Mouse (Mus musculus) G1E-ER4 (cell line): ENCODE data around the gene Rbms2. TPM values are rescaled to one million over a fixed set of nuclear protein-coding genes. Genes with fewer than 3 reads are reported as not detected.

Experiments
- GATA1 ChIP-seq: IDR thresholded peaks from one replicate; pipeline ENCODE4 v1.8.0; 2012; ENCODE audit warnings: low read length, inconsistent platforms
- polyA plus RNA-seq: library from polyadenylated mRNA; stranded (reverse); fragments of >175 nt; gene quantifications from 2 replicates; pipeline ENCODE4 v1.2.3, GENCODE M21; 2012

Rbms2 gene
- 8.8 and 10.8 TPM in 2 replicates for polyA plus RNA-seq

DNA sequence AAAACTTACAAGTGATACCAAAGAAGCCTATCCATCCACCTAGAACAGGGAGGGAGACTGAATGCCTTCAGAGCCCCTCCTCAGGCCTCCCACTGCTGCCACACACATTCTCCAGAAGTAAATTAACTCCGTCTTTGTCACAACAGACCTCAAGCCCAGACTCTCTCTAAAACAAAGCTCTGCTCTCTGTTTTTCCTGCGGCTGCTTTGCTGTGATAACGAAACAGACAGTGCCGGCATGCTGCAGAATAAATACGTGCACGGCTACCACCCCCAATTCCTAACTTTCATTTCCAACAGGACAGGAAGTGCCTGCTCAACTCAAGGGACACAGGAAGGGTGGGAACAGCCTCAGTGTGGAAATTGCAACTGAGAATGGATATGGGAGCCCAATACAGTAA is at the start of gene Rbms2:
Rbms2 (minus strand) TSS at position 309 of the 400 bp plus-strand sequence.
- TF ChIP-seq GATA1 = no peak

DNA sequence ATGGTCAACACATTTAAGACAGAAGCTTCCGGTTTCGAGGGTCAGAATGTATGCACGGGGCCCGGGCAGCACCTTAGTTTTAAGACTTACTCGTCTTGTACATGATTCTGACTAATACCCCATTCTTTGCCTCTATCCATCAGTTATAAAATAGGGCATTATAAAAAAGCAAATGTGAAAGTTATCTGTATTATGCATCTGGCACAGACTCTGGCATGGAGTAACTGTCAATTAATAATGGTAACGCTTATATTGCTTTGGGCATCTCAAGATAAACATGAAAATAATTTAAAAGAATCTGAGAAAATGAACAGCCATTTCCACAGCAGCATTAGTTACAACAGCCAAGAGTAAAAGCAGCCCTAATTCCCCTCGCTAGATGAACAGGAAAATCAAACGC is 47.9 kb upstream of the Rbms2 start:
- TF ChIP-seq GATA1 = no peak

GRCm38 (mm10) chr10:128227592-128227991 is 47.5 kb upstream of the Rbms2 start:
- no peak for TF ChIP-seq GATA1

DNA sequence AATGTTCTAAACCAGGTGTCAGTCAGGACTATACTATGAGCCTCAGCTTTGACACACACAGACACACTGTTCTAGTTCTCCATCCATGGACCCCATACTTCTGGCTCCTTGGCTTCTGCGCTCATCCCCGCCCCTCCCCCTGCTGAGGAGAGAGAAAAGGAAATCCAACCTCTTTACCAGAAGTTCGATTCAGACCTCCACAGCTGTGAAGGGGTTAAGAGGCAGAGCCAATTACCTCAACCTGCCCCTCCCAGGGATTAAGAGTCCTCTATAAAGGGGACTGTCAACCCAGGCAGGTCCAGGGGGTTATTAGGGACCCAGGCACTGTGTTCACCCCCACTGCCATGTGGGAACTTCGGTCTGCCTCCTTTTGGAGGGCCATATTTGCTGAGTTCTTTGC is 45.4 kb upstream of the Rbms2 start, which contains the start of gene Mip:
Mip (plus strand) TSS at position 301 of the 400 bp plus-strand sequence.
- TF ChIP-seq GATA1 = no peak

- no peak for TF ChIP-seq GATA1
These were observed 45.0 kb upstream of the Rbms2 start for GRCm38 (mm10) chr10:128225064-128225463.

GRCm38 (mm10) chr10:128221533-128222286 is 41.6 kb upstream of the Rbms2 start:
- TF ChIP-seq GATA1 = no peak

- TF ChIP-seq GATA1 = peak; percentile 12
These were observed 38.5 kb upstream of the Rbms2 start for GRCm38 (mm10) chr10:128218387-128219117.

- TF ChIP-seq GATA1 = no peak
These were observed 34.9 kb upstream of the Rbms2 start for GRCm38 (mm10) chr10:128214981-128215380.

DNA sequence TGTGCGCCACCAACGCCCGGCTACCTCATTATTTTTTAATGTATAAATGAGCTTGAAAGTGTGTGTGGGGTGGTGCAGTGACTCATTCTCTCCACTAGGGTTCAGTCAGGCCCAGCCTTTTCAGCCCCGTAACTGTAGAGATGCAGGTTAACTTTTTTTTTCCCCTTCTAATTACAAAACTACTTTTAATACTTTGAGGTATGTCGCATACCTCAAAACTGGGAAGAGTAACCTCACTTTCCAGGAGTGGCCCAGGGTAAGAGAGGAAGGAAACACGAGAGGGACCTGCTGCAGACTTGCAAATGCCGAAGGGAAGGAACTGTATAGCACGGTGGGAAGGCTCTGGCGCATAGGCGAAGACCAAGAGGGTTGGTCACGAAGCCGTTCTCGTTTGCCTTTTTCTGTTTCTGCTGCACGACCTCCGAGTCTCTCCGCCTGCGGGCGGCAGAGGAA is 32.8 kb upstream of the Rbms2 start:
- TF ChIP-seq GATA1 = no peak

GRCm38 (mm10) chr10:128212148-128212547 is 32.1 kb upstream of the Rbms2 start:
- no peak for TF ChIP-seq GATA1

GRCm38 (mm10) chr10:128211390-128212108 is 31.5 kb upstream of the Rbms2 start, which contains the start of gene Spryd4:
Spryd4 (minus strand) TSS chr10:128211807.
- TF ChIP-seq GATA1 = no peak

DNA sequence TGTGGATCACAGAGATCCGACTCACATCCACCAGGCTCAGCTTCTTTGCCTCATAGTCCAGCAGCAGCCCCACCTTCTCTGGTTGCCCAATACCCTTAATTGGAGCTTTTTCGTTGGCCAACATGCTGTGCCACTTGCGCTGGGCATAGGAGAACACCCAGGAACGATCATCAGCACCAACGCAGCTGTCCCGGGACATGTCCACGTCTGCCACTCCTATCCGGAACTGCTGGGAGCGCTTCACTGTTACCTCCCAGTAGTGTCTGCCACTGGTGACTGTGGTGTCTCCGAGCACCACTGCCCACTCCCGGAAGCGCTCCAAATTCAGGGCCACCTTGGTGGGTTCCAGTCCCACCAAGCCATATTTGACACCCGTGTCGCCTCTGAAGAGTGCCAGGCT is 30.9 kb upstream of the Rbms2 start:
- no peak for TF ChIP-seq GATA1

GRCm38 (mm10) chr10:128210131-128210530 is 30.0 kb upstream of the Rbms2 start:
- TF ChIP-seq GATA1 = no peak

DNA sequence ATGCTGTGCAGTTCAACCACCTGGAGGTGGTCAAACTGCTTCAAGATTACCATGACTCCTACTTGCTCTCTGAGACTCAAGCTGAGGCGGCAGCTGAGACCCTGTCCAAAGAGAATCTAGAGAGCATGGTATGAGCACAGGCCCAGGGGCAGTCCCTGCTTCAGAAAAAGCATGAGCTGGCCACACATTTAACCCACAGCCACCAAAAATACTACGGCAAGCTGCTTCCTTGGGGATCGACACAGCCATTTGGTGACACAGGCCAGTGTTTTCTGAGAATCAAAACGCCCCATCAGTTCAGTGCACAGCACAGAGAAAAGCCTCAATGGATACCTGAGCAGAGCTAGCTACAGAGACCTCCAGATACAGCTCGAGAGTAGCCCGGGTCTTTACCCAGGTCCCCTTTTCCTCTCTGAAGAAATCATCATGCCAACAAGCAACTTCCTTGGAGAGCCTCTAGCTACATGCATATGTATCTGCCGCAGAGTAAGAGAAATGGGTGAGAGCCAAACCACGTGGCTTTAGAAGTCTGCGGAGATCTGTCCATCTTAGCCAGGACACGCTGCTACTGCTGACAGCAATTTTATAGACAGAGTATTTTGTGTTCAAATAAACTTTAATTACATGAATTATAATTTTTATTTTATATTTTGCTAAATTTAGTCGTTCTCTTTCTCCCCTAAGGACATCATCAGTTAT is 29.4 kb upstream of the Rbms2 start:
- TF ChIP-seq GATA1 = no peak

DNA sequence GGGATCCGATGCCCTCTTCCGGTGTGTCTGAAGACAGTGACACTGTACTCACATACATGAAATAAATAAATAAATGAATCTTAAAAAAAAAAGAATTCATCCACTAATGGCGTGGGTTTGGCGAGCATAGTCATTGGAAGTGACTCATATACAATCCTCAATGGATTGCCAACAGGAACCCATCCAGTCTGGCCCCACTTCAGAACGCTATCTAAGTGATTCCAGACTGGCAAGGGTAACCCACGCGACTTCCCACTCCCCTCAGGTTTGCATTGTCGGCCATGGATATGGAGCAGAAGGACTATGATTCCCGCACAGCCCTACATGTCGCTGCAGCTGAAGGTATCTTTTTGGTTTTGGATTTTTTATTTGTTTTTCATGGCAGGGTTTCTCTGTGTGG is 28.2 kb upstream of the Rbms2 start:
- no peak for TF ChIP-seq GATA1

- no peak for TF ChIP-seq GATA1
These were observed 24.8 kb upstream of the Rbms2 start for GRCm38 (mm10) chr10:128204941-128205340.
